Mouse (Mus musculus): Measurements from ENCODE around the gene Srp68.

Gene Srp68

GRCm38 (mm10) chr11:116245616-116246015 is 28.4 kb downstream of the Srp68 start:
- DNase-seq, result no peak

GRCm38 (mm10) chr11:116244580-116244979 is 29.4 kb downstream of the Srp68 start:
- DNase-seq, result no peak

- DNase-seq, result no peak
Measured at GRCm38 (mm10) chr11:116241744-116242235, 32.2 kb downstream of the Srp68 start.

GRCm38 (mm10) chr11:116239797-116240196 is 34.2 kb downstream of the Srp68 start:
- DNase-seq, result no peak

- no peak for DNase-seq
Measured at GRCm38 (mm10) chr11:116237742-116238395, 36.1 kb downstream of the Srp68 start, which contains the start of gene Evpl. Evpl (minus strand) TSS chr11:116238077.

- DNase-seq, result no peak
Measured at GRCm38 (mm10) chr11:116234901-116235300, 39.1 kb downstream of the Srp68 start.

- DNase-seq, result no peak
Measured at GRCm38 (mm10) chr11:116232427-116232826, 41.6 kb downstream of the Srp68 start.

- no peak for DNase-seq
Measured at GRCm38 (mm10) chr11:116228699-116229098, 45.3 kb downstream of the Srp68 start.

- peak; percentile 38 for DNase-seq
Measured at GRCm38 (mm10) chr11:116226414-116226813, 47.6 kb downstream of the Srp68 start.

- DNase-seq, result no peak
Measured at GRCm38 (mm10) chr11:116222740-116223059, 51.3 kb downstream of the Srp68 start.

- peak; percentile 26 for DNase-seq
Measured at GRCm38 (mm10) chr11:116221931-116222739, 51.9 kb downstream of the Srp68 start.

GRCm38 (mm10) chr11:116219885-116220284 is 54.1 kb downstream of the Srp68 start:
- no peak for DNase-seq

- peak; percentile 65 for DNase-seq
Measured at GRCm38 (mm10) chr11:116218737-116219400, 55.1 kb downstream of the Srp68 start.

- DNase-seq, result no peak
Measured at GRCm38 (mm10) chr11:116218263-116218662, 55.8 kb downstream of the Srp68 start.

- no peak for DNase-seq
Measured at GRCm38 (mm10) chr11:116216549-116216948, 57.5 kb downstream of the Srp68 start.

GRCm38 (mm10) chr11:116215991-116216390 is 58.0 kb downstream of the Srp68 start:
- no peak for DNase-seq

- DNase-seq, result no peak
Measured at GRCm38 (mm10) chr11:116215181-116215580, 58.8 kb downstream of the Srp68 start.

GRCm38 (mm10) chr11:116213877-116214510 is 60.0 kb downstream of the Srp68 start:
- DNase-seq, result no peak

- DNase-seq, result no peak
Measured at GRCm38 (mm10) chr11:116212847-116213246, 61.2 kb downstream of the Srp68 start.

- no peak for DNase-seq
Measured at GRCm38 (mm10) chr11:116210696-116211095, 63.3 kb downstream of the Srp68 start.

- no peak for DNase-seq
Measured at GRCm38 (mm10) chr11:116209257-116209656, 64.8 kb downstream of the Srp68 start.

GRCm38 (mm10) chr11:116208660-116209059 is 65.4 kb downstream of the Srp68 start:
- no peak for DNase-seq

GRCm38 (mm10) chr11:116206678-116207077 is 67.3 kb downstream of the Srp68 start:
- no peak for DNase-seq

Data from right cerebral cortex, postnatal 25 days (tissue).